Mouse (Mus musculus) hindbrain, embryonic 12.5 days (tissue): ENCODE results near the gene Zbtb37. TPM values are rescaled to one million over a fixed set of nuclear protein-coding genes. Genes with fewer than 3 reads are reported as not detected.

ENCODE experiments used
- ATAC-seq: fragments of 200-750 bp; cut with Nextera tagmentation; 2 replicates; pipeline ENCODE4 v1.8.0; 2017; ENCODE audit warnings: moderate TSS enrichment; ENCODE audit not compliant: low FRiP score
- H3K27ac ChIP-seq: fragments of 300-500 bp; sonication (generic); 2 replicates; pipeline ENCODE4 v1.5.1; 2016; ENCODE audit warnings: mild to moderate bottlenecking
- H3K27me3 ChIP-seq: fragments of 300-500 bp; sonication (generic); 2 replicates; pipeline ENCODE4 v1.6.1; 2016; ENCODE audit warnings: mild to moderate bottlenecking
- H3K36me3 ChIP-seq: fragments of 300-500 bp; sonication (generic); 2 replicates; pipeline ENCODE4 v1.6.1; 2016; ENCODE audit warnings: mild to moderate bottlenecking
- H3K4me1 ChIP-seq: fragments of 300-500 bp; sonication (generic); 2 replicates; pipeline ENCODE4 v1.6.1; 2016
- H3K4me2 ChIP-seq: fragments of 300-500 bp; sonication (generic); replicated peaks from 2 replicates; pipeline ENCODE4 v1.6.1; 2016; ENCODE audit warnings: mild to moderate bottlenecking
- H3K4me3 ChIP-seq: fragments of 300-500 bp; sonication (generic); 2 replicates; pipeline ENCODE4 v1.5.1; 2016; ENCODE audit warnings: mild to moderate bottlenecking
- H3K9ac ChIP-seq: fragments of 300-500 bp; sonication (generic); 2 replicates; pipeline ENCODE4 v1.6.1; 2016; ENCODE audit warnings: mild to moderate bottlenecking, moderate library complexity
- H3K9me3 ChIP-seq: fragments of 300-500 bp; sonication (generic); replicated peaks from 2 replicates; pipeline ENCODE4 v1.6.1; 2016; ENCODE audit warnings: mild to moderate bottlenecking
- WGBS: fragments of 180-500 bp; shearing (Covaris S2); methylation state at CpG from one replicate; pipeline ENCODE4 v1.1.7; 2016; 5-methylcytosine and 5-hydroxymethylcytosine counted together
- polyA plus RNA-seq: library from polyadenylated mRNA; unstranded; fragments of >200 nt; fragmentation: Nextera tagmentation; extraction: Ambion mirVana; gene quantifications from 2 replicates; pipeline ENCODE4 v1.2.1, GENCODE M21; 2016

Gene Zbtb37
- polyA plus RNA-seq, 1 experiment from 2014 or later, result 9.6 TPM

GRCm38 (mm10) chr1:161039741-161040425, 5.2 kb upstream of the Zbtb37 start:
- peak; percentile 3; the same call in 1 of the 2 replicates for ATAC-seq
- H3K27me3 ChIP-seq, result no peaks in the 10 kb centered on the region
- peaks cover 39% of the 10 kb centered on the region for H3K36me3 ChIP-seq
- peaks cover 15% of the 10 kb centered on the region for H3K4me1 ChIP-seq
- H3K27ac ChIP-seq, result peak overlapping the region; percentile 60
- H3K9ac ChIP-seq, result no peak overlapping the region
- no peak overlapping the region for H3K4me3 ChIP-seq
- no peak overlapping the region for H3K4me2 ChIP-seq
- WGBS, result 16% methylated on average over 3 of the region's 3 CpGs
- no peaks in the 10 kb centered on the region for H3K9me3 ChIP-seq

DNA sequence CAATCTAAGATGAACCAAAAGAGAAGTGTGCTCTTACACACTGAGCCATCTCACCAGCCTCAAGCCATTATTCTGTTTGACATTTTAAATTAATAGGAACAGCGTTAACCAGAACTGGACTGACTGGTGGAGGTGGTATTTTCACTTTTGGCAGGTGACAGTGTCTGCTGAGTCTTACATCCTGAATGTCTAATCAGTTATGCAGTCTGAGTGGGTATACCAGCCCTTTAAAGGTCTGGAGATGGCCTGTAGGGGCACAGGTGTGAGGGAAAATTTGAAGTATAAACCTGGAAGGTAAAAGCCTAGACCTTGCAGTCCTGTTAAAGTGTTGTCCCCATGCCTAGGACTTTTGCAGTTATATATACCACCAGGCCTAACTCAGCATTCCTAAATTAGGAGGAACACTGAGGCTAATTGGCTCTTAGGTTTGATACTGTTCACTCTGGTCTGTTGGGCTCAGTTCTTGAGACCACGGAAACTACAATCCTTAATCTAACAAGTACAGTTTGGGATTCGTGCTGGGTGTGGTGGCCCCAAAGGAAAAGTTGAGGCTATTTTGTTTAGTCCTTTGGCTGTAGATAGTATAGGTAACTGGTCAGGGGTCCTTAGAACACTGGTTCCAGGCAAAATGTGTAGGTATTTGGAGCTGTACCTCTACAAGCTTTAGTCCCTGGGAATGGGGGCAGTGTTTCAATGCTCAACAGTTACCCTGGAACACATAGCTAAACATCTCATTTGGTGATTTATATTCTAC, 4.5 kb upstream of the Zbtb37 start:
- Histone ChIP-seq H3K27ac (peak overlapping the region; percentile 60; the same call in 1 of the 2 replicates), H3K36me3 (peaks cover 33% of the 10 kb centered on the region)

GRCm38 (mm10) chr1:161038004-161038403, 3.4 kb upstream of the Zbtb37 start:
- Histone ChIP-seq H3K4me3 (peak overlapping the region; percentile 21; the same call in 1 of the 2 replicates), H3K9ac (no peak overlapping the region), H3K27ac (no peak overlapping the region), H3K4me1 (peaks cover 23% of the 10 kb centered on the region), H3K4me2 (peak overlapping the region; percentile 89), H3K27me3 (no peaks in the 10 kb centered on the region), H3K9me3 (no peaks in the 10 kb centered on the region), H3K36me3 (peaks cover 33% of the 10 kb centered on the region)
- no peak for ATAC-seq
- 51% methylated on average over 3 of the region's 3 CpGs for WGBS

More for the DNA sequence above, 4.5 kb upstream of the Zbtb37 start:
- H3K9me3 ChIP-seq, result no peaks in the 10 kb centered on the region
- whole genome bisulfite sequencing, result 8% methylated on average over 3 of the region's 3 CpGs
- H3K9ac ChIP-seq, result no peak overlapping the region
- H3K4me2 ChIP-seq, result no peak overlapping the region
- no peak for ATAC-seq
- peaks cover 15% of the 10 kb centered on the region for H3K4me1 ChIP-seq
- H3K27me3 ChIP-seq, result no peaks in the 10 kb centered on the region
- H3K4me3 ChIP-seq, result no peak overlapping the region

GRCm38 (mm10) chr1:161037599-161037998, 3.0 kb upstream of the Zbtb37 start:
- H3K4me2 ChIP-seq, result peak overlapping the region; percentile 89
- ATAC-seq, result no peak
- peaks cover 23% of the 10 kb centered on the region for H3K4me1 ChIP-seq
- H3K36me3 ChIP-seq, result peaks cover 33% of the 10 kb centered on the region
- H3K9me3 ChIP-seq, result no peaks in the 10 kb centered on the region
- WGBS, result 32% methylated on average over 3 of the region's 3 CpGs
- peak overlapping the region; percentile 58; the same call in 1 of the 2 replicates for H3K9ac ChIP-seq
- no peaks in the 10 kb centered on the region for H3K27me3 ChIP-seq
- H3K4me3 ChIP-seq, result peak overlapping the region; percentile 21
- no peak overlapping the region for H3K27ac ChIP-seq

GRCm38 (mm10) chr1:161037026-161037425, 2.4 kb upstream of the Zbtb37 start:
- no peaks in the 10 kb centered on the region for H3K9me3 ChIP-seq
- ATAC-seq, result no peak
- H3K4me1 ChIP-seq, result peaks cover 23% of the 10 kb centered on the region
- H3K4me3 ChIP-seq, result peak overlapping the region; percentile 81
- H3K9ac ChIP-seq, result peak overlapping the region; percentile 93
- peaks cover 38% of the 10 kb centered on the region for H3K36me3 ChIP-seq
- 0% methylated on average over 1 of the region's 1 CpGs for WGBS
- peak overlapping the region; percentile 87; the same call in 1 of the 2 replicates for H3K27ac ChIP-seq
- H3K27me3 ChIP-seq, result no peaks in the 10 kb centered on the region
- peak overlapping the region; percentile 89 for H3K4me2 ChIP-seq

GRCm38 (mm10) chr1:161036411-161036841, 1.8 kb upstream of the Zbtb37 start:
- peak overlapping the region; percentile 87 for H3K27ac ChIP-seq
- H3K36me3 ChIP-seq, result peaks cover 41% of the 10 kb centered on the region
- no peaks in the 10 kb centered on the region for H3K27me3 ChIP-seq
- H3K9ac ChIP-seq, result peak overlapping the region; percentile 93
- H3K4me1 ChIP-seq, result peaks cover 23% of the 10 kb centered on the region
- H3K4me3 ChIP-seq, result peak overlapping the region; percentile 81
- no peak for ATAC-seq
- H3K4me2 ChIP-seq, result peak overlapping the region; percentile 89
- H3K9me3 ChIP-seq, result no peaks in the 10 kb centered on the region
- 0% methylated on average over 5 of the region's 5 CpGs for WGBS

DNA sequence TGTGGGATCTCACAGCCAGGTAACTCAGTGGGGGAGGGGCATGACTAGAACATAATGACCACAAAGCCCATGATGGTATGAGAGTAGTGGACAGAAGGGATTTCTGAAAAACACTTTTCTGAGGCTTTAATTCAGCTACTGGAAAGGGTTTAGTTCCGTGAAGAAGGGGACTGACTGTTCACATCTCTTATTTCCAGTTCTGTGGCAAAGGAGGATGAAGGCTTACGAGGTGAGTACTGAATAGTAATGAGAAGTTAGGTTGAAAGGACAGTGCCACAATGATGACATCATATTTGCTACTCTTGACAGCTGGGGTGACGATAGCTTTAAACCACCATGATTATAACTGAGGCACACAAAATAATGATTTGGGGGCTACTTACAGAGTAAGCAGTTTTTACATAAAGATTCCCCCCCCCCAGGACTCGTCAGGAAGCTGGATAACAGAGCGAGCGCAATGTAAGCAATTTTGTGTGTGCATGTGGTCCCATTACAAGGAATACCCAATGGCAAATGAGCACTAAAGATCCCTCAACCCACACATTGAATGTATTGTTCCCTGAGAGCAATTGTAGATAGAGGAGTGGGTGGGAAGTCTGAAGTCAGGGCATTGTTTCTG, 1.2 kb upstream of the Zbtb37 start:
- no peak for ATAC-seq
- peak overlapping the region; percentile 89 for H3K4me2 ChIP-seq
- under 1% methylated on average over 6 of the region's 6 CpGs for WGBS
- peak overlapping the region; percentile 81 for H3K4me3 ChIP-seq
- no peaks in the 10 kb centered on the region for H3K9me3 ChIP-seq
- H3K27me3 ChIP-seq, result no peaks in the 10 kb centered on the region
- peaks cover 45% of the 10 kb centered on the region for H3K36me3 ChIP-seq
- peak overlapping the region; percentile 87 for H3K27ac ChIP-seq
- peaks cover 23% of the 10 kb centered on the region for H3K4me1 ChIP-seq
- H3K9ac ChIP-seq, result peak overlapping the region; percentile 93

GRCm38 (mm10) chr1:161035281-161035785, 684 bp upstream of the Zbtb37 start:
- H3K36me3 ChIP-seq, result peaks cover 45% of the 10 kb centered on the region
- H3K4me1 ChIP-seq, result peaks cover 23% of the 10 kb centered on the region
- H3K9ac ChIP-seq, result peak overlapping the region; percentile 93
- H3K27ac ChIP-seq, result peak overlapping the region; percentile 87
- peak; percentile 46 for ATAC-seq
- H3K9me3 ChIP-seq, result no peaks in the 10 kb centered on the region
- peak overlapping the region; percentile 81 for H3K4me3 ChIP-seq
- H3K4me2 ChIP-seq, result peak overlapping the region; percentile 89
- under 1% methylated on average over 14 of the region's 14 CpGs for WGBS
- H3K27me3 ChIP-seq, result no peaks in the 10 kb centered on the region

DNA sequence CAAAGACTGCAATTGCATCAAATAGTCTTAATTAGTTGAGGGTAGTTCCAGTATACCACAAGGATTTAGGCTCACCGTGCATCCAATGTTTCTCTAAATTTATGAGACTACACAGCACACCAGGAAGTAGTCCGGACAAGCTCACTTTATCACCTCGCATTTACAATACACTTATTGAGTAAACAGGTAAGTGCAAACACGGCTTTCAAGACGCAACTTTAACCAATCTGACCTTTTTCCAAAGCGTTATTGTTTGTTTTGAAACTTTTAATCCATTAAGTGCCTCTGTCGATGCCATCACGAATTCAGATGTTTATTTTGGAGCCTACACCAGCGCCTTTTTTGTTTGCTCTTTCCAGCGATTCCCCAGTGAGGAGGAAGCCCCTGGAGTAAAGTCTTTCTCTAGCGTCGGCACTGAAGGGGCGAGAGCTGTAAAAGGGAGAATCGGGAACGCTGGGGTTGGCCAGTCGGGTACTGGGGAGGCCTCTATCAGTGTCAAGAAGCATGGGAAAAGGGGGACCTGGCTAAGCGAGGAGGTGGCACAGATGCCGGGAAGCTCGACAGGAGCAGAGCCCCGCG, 704 bp downstream of the Zbtb37 start:
- Histone ChIP-seq H3K27me3 (no peaks in the 10 kb centered on the region), H3K9me3 (no peaks in the 10 kb centered on the region), H3K9ac (peak overlapping the region; percentile 89), H3K4me3 (peak overlapping the region; percentile 81), H3K36me3 (peaks cover 45% of the 10 kb centered on the region), H3K4me2 (peak overlapping the region; percentile 53), H3K4me1 (peaks cover 23% of the 10 kb centered on the region), H3K27ac (peak overlapping the region; percentile 87)
- WGBS, result 3% methylated on average over 21 of the region's 21 CpGs
- no peak for ATAC-seq

GRCm38 (mm10) chr1:161032345-161032744, 2.3 kb downstream of the Zbtb37 start:
- Histone ChIP-seq H3K36me3 (peaks cover 32% of the 10 kb centered on the region), H3K4me3 (no peak overlapping the region), H3K27ac (no peak overlapping the region), H3K4me1 (peaks cover 17% of the 10 kb centered on the region), H3K27me3 (no peaks in the 10 kb centered on the region), H3K9me3 (no peaks in the 10 kb centered on the region), H3K9ac (no peak overlapping the region), H3K4me2 (no peak overlapping the region)
- no peak for ATAC-seq
- 92% methylated on average over 7 of the region's 7 CpGs for WGBS

GRCm38 (mm10) chr1:161031881-161032280, 2.8 kb downstream of the Zbtb37 start:
- Histone ChIP-seq H3K4me2 (no peak overlapping the region), H3K9me3 (no peaks in the 10 kb centered on the region), H3K4me3 (no peak overlapping the region), H3K27ac (no peak overlapping the region), H3K9ac (no peak overlapping the region), H3K36me3 (peaks cover 34% of the 10 kb centered on the region), H3K27me3 (no peaks in the 10 kb centered on the region), H3K4me1 (peaks cover 14% of the 10 kb centered on the region)
- WGBS, result 88% methylated on average over 9 of the region's 9 CpGs
- no peak for ATAC-seq

DNA sequence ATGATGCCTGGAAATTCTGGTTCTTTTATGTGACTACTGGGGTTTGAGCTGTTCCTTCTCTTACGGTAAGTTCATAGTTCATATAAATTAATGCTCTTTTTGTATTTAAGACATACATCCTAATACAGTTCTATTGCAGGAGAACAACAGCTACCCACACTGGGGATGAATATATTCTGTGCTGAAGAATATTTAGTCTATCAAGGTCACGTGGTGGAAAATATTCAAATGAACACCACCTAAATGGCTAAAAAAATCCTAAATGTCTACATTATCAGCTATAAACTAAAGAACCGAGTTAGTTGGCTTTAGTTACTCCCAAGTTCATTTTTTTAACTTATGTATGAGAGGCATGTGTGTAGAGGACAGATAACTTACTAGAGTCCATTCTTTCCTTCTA, 4.6 kb downstream of the Zbtb37 start:
- H3K36me3 ChIP-seq, result peaks cover 35% of the 10 kb centered on the region
- 94% methylated on average over 3 of the region's 3 CpGs for WGBS

More for the DNA sequence above, 4.6 kb downstream of the Zbtb37 start:
- no peaks in the 10 kb centered on the region for H3K9me3 ChIP-seq
- no peak overlapping the region for H3K4me2 ChIP-seq
- H3K27ac ChIP-seq, result no peak overlapping the region
- peaks cover 8% of the 10 kb centered on the region for H3K4me1 ChIP-seq
- no peaks in the 10 kb centered on the region for H3K27me3 ChIP-seq
- H3K4me3 ChIP-seq, result no peak overlapping the region
- ATAC-seq, result no peak
- H3K9ac ChIP-seq, result no peak overlapping the region
